In genomic region chr2:10288142-10288831, GRCm38 (mm10) we compare ENCODE assay signal across 8 mouse cellular contexts.
A peak's percentile ranks its signal among the peaks of the same experiment; 100 is the strongest.
DNase-seq lines count a peak whose midpoint lies in the region; ATAC-seq and TF ChIP-seq lines count a peak whose summit lies in the region.

No protein-coding gene starts in this region.

- no peak overlapping the region for H3K9ac ChIP-seq in embryonic facial prominence, embryonic 14.5 days (ENCODE audit: low read depth, low read length)
- no peak overlapping the region for H3K9ac ChIP-seq in lung, embryonic 14.5 days

- H3K4me3 ChIP-seq in E14TG2a.4 (replicated peaks; ENCODE audit: low read length): no peak overlapping the region
- no peak overlapping the region for H3K4me3 ChIP-seq in bone marrow, adult 2 months (replicated peaks; ENCODE audit: control insufficient read depth, low read depth, low read length)
- no peak overlapping the region for H3K4me3 ChIP-seq in embryonic facial prominence, embryonic 14.5 days (ENCODE audit: low read depth, low read length)
- no peak overlapping the region for H3K4me3 ChIP-seq in hindbrain, embryonic 10.5 days
- H3K4me3 ChIP-seq in lung, embryonic 14.5 days (ENCODE audit: low read depth, low read length): no peak overlapping the region

- H3K27me3 ChIP-seq in E14TG2a.4 (ENCODE audit: insufficient read depth, low read length): peaks cover 24% of the 10 kb centered on the region
- H3K27me3 ChIP-seq in embryonic facial prominence, embryonic 14.5 days (replicated peaks; ENCODE audit: control insufficient read depth, insufficient read depth, low read length): no peaks in the 10 kb centered on the region; the same call in 1 of the 2 replicates
- peaks cover 41% of the 10 kb centered on the region for H3K27me3 ChIP-seq in hindbrain, embryonic 10.5 days (ENCODE audit: insufficient read depth, poor library complexity, severe bottlenecking)
- no peaks in the 10 kb centered on the region for H3K27me3 ChIP-seq in lung, embryonic 14.5 days (ENCODE audit: insufficient read depth, low read length)

- no peak overlapping the region for H3K27ac ChIP-seq in bone marrow, adult 2 months (ENCODE audit: control insufficient read depth, insufficient read depth, low read depth, low read length, poor library complexity)
- H3K27ac ChIP-seq in embryonic facial prominence, embryonic 14.5 days (replicated peaks; ENCODE audit: low read depth, low read length): no peak overlapping the region
- H3K27ac ChIP-seq in hindbrain, embryonic 10.5 days: no peak overlapping the region
- H3K27ac ChIP-seq in lung, embryonic 14.5 days (ENCODE audit: low read depth): no peak overlapping the region

- H3K9me3 ChIP-seq in E14TG2a.4 (ENCODE audit: low read length): no peaks in the 10 kb centered on the region
- no peaks in the 10 kb centered on the region for H3K9me3 ChIP-seq in embryonic facial prominence, embryonic 14.5 days (ENCODE audit: control insufficient read depth, low read length)
- no peaks in the 10 kb centered on the region for H3K9me3 ChIP-seq in hindbrain, embryonic 10.5 days
- no peaks in the 10 kb centered on the region for H3K9me3 ChIP-seq in lung, embryonic 14.5 days (ENCODE audit: low read depth, low read length)

- TF ChIP-seq POLR2A in bone marrow, adult 2 months (IDR thresholded peaks at IDR 0.05; ENCODE audit: borderline replicate concordance, control insufficient read depth, low read depth, low read length): no peak

- H3K4me1 ChIP-seq in E14TG2a.4 (replicated peaks; ENCODE audit: low read depth, low read length): peaks cover 17% of the 10 kb centered on the region
- no peaks in the 10 kb centered on the region for H3K4me1 ChIP-seq in bone marrow, adult 2 months (ENCODE audit: control insufficient read depth, insufficient read depth, low read length)
- peaks cover 12% of the 10 kb centered on the region; the same call in 1 of the 2 replicates for H3K4me1 ChIP-seq in embryonic facial prominence, embryonic 14.5 days (ENCODE audit: control insufficient read depth, insufficient read depth, low read length)
- H3K4me1 ChIP-seq in hindbrain, embryonic 10.5 days (replicated peaks): peaks cover 26% of the 10 kb centered on the region
- no peaks in the 10 kb centered on the region for H3K4me1 ChIP-seq in lung, embryonic 14.5 days (ENCODE audit: insufficient read depth)

- peak overlapping the region; percentile 25; the same call in 1 of the 2 replicates for H3K4me2 ChIP-seq in embryonic facial prominence, embryonic 14.5 days (ENCODE audit: low read depth, low read length)
- peak overlapping the region; percentile 32; the same call in 1 of the 2 replicates for H3K4me2 ChIP-seq in lung, embryonic 14.5 days

- 11% methylated on average over 12 of the region's 12 CpGs for WGBS in bone marrow, adult 2 months
- WGBS in embryonic facial prominence, embryonic 14.5 days: 13% methylated on average over 12 of the region's 12 CpGs
- 18% methylated on average over 12 of the region's 12 CpGs for WGBS in hindbrain, embryonic 10.5 days
- WGBS in lung, embryonic 14.5 days: 8% methylated on average over 12 of the region's 12 CpGs

- no peak; the same call in 1 of the 2 replicates for ATAC-seq in embryonic facial prominence, embryonic 14.5 days (ENCODE audit: low read depth)
- ATAC-seq in lung, embryonic 14.5 days (ENCODE audit: insufficient read depth): 0 out of 2 replicates have a peak, but pooled peaks have one; percentile 64

- DNase-seq in embryonic facial prominence, embryonic 14.5 days (ENCODE audit: low spot score): peak; percentile 89
- DNase-seq in hindbrain, embryonic 10.5 days (ENCODE audit: low spot score): peak; percentile 63
- peak; percentile 40 to 91 for DNase-seq in layer of hippocampus, adult 18-20 months (ENCODE audit: low spot score in 2 of 2)
- DNase-seq in lung, embryonic 14.5 days: peak; percentile 94
- peak; percentile 45 for DNase-seq in ovary, postnatal 10 days (ENCODE audit: low spot score)
- peak; percentile 19 to 70 for DNase-seq in thymus, postnatal 10 days (ENCODE audit: low spot score in 2 of 2)

- H3K36me3 ChIP-seq in E14TG2a.4 (ENCODE audit: insufficient read depth, low read length): no peaks in the 10 kb centered on the region
- no peaks in the 10 kb centered on the region for H3K36me3 ChIP-seq in embryonic facial prominence, embryonic 14.5 days (ENCODE audit: control insufficient read depth, insufficient read depth, low read length)
- H3K36me3 ChIP-seq in hindbrain, embryonic 10.5 days: no peaks in the 10 kb centered on the region
- H3K36me3 ChIP-seq in lung, embryonic 14.5 days (ENCODE audit: insufficient read depth): no peaks in the 10 kb centered on the region

- peak; percentile 51 for TF ChIP-seq CTCF in E14TG2a.4 (conservative IDR thresholded peaks at IDR 0.05; ENCODE audit: low read length)
- TF ChIP-seq CTCF in bone marrow, adult 2 months (IDR thresholded peaks at IDR 0.05; ENCODE audit: control insufficient read depth, insufficient read depth, low read length): peak; percentile 42
- TF ChIP-seq CTCF in lung, embryonic 14.5 days (IDR thresholded peaks at IDR 0.05; ENCODE audit: low read depth): peak; percentile 92

Comparison
In these comparisons a context has a peak if more than half of its experiments do, and no peak if none do; other contexts are left out.
1. CTCF ChIP-seq: peak in every context shown above with its lines; median percentile 92 in lung, embryonic 14.5 days; 51 in E14TG2a.4; 42 in bone marrow, adult 2 months.